Mouse (Mus musculus): Measurements from ENCODE around the gene Nfe2l1. TPM values are rescaled to one million over a fixed set of nuclear protein-coding genes. Genes with fewer than 3 reads are reported as not detected.

The Nfe2l1 gene
- total RNA-seq, 2 experiments from 2014 or later: 460 to 570 TPM

GRCm38 (mm10) chr11:96848694-96849093, 18.9 kb upstream of the Nfe2l1 start:
- no peak for DNase-seq (ENCODE audit: low spot score)

GRCm38 (mm10) chr11:96847240-96847639, 17.5 kb upstream of the Nfe2l1 start:
- DNase-seq (ENCODE audit: low spot score): no peak

DNA sequence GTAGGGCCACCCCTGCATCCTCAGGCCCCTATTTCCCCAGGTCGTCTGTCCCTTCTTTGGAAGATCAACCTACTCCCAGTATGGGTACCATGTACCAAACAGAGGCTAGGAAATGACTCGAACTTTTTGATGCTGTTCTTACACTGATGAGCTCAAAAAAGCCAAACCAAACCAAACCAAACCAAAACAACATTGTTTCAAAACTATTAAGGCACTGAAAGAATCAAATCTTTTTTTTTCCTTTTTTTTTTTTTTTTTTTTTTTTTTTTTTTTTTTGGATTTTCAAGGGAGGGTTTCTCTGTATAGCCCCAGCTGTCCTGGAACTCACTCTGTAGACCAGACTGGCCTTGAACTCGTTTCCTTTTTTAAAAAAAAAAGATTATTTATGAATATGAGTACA, 13.9 kb upstream of the Nfe2l1 start:
- no peak for DNase-seq (ENCODE audit: low spot score)

GRCm38 (mm10) chr11:96840290-96840689, 10.5 kb upstream of the Nfe2l1 start:
- no peak for DNase-seq (ENCODE audit: low spot score)

DNA sequence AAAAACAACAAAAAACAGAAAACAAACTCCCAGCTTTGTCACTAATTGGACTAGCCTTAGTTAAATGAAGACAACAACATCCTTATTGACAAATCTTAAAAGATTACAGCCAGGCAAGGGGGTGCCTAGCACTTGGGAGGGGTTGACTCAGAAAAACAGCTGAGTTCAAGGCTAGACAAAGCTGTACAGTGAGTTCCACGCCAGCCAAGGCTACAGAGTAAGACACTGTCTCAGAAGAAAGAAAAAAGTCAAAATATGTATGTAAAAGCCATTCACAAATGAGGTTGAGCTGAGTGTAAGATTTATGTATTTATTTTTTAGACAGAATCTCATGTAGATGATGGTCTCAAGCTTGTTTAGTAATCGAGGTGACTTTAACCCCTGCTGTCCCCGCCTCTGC, 10.1 kb upstream of the Nfe2l1 start:
- DNase-seq (ENCODE audit: low spot score): no peak

- no peak for DNase-seq (ENCODE audit: low spot score)
These were observed 9.7 kb upstream of the Nfe2l1 start for GRCm38 (mm10) chr11:96839428-96839827.

GRCm38 (mm10) chr11:96838341-96838740, 8.6 kb upstream of the Nfe2l1 start:
- DNase-seq (ENCODE audit: low spot score): no peak

DNA sequence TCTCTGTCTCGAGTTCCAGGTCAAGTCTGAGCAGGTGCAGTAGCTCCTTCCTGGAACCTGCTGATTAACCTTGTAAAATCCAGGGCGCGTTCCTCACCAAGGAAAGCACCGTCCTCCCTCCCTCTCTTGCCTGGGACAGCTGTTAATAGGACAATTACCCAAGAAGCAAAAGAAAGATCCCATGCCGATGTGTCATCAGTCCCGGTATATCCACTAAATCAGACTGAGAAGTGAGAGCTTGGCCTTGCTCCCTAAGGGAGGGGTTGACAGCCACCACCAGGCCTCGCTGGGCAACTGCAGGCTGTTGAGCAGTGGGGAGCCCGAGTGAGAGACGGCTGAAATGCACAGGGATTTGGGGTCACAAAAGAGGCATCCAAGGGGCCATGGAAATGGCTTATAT, 7.5 kb upstream of the Nfe2l1 start:
- peak; percentile 61 for DNase-seq (ENCODE audit: low spot score)

GRCm38 (mm10) chr11:96834127-96834526, 4.4 kb upstream of the Nfe2l1 start:
- no peak for DNase-seq (ENCODE audit: low spot score)

DNA sequence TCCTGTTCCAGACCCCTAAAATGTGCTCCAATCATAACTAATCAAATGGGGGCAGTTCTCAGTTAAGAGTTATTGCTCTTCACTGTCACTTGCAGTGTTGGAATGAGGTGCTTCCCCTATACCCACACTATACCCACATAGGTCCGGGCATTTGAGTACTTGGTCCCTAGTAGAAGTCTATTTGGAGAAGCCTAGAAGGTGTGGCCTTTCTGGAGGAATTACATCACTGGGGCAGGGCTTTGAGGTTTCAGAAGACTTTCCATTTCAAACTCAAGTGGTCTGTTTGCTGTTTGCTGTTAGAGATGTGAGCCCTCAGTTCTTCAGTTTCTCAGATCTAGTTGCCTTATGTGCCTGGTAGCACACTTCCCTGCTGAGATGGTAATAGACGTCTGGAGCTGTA, 3.2 kb upstream of the Nfe2l1 start:
- DNase-seq (ENCODE audit: low spot score): no peak

- no peak for DNase-seq (ENCODE audit: low spot score)
These were observed 2.8 kb upstream of the Nfe2l1 start for GRCm38 (mm10) chr11:96832541-96832940.

- DNase-seq (ENCODE audit: low spot score): no peak
These were observed 1.7 kb upstream of the Nfe2l1 start for GRCm38 (mm10) chr11:96831516-96831915.

- DNase-seq (ENCODE audit: low spot score): no peak
These were observed 910 bp upstream of the Nfe2l1 start for GRCm38 (mm10) chr11:96830539-96831216.

DNA sequence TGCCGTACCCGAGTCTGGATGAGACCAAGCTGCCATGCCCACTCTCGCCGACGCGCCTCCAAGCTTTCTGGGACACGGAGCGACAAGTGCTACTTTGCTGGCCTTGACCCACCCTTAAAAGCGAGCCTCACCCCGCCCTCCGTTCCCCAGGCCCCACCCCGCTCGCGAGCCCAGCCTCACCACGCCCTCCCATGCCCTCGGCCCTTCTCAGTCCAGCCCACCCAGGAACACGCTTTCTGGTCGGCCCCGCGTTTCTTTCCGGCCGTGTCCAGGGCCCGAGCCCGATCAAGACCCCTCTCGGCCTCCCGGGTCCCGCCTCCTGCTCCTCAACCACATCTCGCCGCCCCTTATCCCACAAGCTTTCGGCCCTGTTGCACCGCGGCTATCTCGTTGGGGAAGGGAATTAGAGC, 360 bp downstream of the Nfe2l1 start:
- peak; percentile 93 for DNase-seq (ENCODE audit: low spot score)

DNA sequence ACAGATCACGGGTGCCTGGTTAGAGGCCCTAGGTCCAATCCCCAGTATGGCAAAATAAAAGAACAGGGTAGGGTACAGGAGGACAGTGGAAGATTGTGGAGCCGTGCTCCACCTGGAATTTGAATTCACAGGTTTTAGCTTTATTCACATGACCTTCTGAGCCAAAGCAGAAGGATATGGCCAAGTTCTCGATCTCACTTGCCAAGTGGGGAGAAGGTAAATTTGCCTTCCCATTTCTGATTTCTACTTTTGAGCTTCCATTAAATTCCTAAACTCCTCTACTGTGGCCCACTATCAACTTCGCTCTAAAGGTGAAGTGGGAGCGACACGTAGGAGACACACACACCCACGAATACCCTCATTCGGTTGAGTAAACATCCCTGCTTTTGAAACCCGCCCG, 887 bp downstream of the Nfe2l1 start:
- no peak for DNase-seq (ENCODE audit: low spot score)

GRCm38 (mm10) chr11:96827917-96828316, 1.9 kb downstream of the Nfe2l1 start:
- no peak for DNase-seq (ENCODE audit: low spot score)

- DNase-seq (ENCODE audit: low spot score): no peak
These were observed 2.6 kb downstream of the Nfe2l1 start for GRCm38 (mm10) chr11:96827062-96827581.

GRCm38 (mm10) chr11:96826481-96826880, 3.3 kb downstream of the Nfe2l1 start:
- peak; percentile 63 for DNase-seq (ENCODE audit: low spot score)

- DNase-seq (ENCODE audit: low spot score): peak; percentile 93
These were observed 4.8 kb downstream of the Nfe2l1 start for GRCm38 (mm10) chr11:96824783-96825495.

DNA sequence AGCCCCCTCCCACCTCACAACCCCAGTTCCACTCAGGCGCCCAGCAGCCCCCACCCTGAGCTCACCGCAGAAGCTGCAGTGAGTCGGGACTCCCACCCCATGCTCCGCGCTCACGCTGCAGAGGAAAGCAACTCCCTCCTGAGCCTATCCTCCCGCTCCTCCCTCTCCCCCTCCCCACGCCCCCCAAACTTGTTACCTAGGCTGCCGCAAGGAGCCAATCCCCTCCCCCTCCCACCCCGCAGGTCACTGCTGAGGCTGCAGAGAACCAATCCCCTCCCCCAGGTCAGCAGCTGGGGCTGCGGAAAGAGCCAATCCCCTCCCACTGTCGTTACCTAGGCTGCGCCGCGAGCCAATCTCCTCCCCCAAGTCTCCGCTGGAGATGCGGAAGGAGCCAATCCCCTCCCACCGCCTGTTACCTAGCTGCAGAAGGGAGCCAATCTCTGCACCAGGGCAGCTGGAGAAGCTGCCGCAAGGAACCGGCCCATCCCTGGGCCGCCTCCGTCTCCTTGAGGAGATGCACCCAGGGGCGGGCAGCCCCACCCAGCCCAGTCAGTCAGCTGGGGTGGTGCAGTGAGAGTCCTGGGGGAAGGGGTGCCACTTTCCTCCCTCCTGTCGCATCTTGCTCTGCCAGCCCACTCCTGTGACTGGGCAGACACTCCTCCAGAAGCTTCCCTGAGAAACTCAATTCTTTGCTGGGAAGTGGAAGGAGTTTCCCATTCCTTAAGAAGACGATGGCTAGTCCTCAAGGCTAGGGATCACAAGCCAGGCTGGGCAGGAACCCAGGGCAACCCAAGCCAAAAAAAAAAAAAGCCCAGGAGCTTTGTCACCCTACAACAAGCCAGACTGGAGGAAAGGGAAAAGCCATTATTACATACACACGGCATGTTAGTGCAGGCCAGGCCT, 5.6 kb downstream of the Nfe2l1 start:
- DNase-seq (ENCODE audit: low spot score): peak; percentile 90

DNA sequence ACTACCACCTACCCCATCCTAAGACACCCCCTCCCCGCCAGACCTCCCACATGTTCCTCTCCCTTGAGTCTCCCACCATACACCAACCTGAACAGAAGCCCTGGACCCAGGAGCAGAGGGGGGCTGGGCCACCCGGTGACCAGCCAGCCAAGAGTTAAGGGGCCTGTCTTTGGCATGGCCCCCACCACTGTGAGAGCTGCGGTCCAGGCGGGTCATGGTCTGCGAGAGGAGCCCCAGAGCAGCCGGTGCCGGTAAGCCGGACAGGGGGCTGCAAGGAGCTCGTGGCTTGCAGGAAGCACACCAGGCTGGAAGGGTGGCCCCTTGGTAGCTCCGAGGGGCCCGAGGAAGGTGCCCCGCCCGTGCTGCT, 6.3 kb downstream of the Nfe2l1 start:
- no peak for DNase-seq (ENCODE audit: low spot score)

Data from gastrocnemius, adult 18-20 months (tissue).